Mouse (Mus musculus): ENCODE measurements at regions not wholly inside any gene's neighbourhood (a gene's known extent, or its start where the extent isn't known, plus 50 kb on each side); places are given as distances from the start of the nearest gene placed in this dataset.

DNA sequence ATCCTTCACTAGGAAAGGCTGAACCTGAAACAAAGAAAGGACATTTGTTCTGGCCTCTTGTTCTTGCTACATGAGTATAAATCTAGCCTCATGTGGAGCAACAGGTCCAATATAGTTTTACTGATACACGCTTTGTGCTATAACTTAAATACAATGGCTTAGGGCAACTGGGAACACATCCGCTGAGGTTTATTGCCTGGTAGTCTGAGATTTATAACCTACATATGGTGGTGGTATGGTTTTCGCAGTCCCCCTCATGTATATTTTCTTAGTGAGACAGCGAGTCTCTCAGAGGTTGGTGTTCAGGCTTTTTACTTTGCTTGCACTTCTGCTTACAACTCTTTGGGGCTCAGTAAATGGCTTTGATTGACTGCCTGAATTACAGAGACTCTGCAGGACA, 613.6 kb upstream of the Pkn2 start:
- in situ Hi-C loops (cut with MboI, MseI), result no loop called here

DNA sequence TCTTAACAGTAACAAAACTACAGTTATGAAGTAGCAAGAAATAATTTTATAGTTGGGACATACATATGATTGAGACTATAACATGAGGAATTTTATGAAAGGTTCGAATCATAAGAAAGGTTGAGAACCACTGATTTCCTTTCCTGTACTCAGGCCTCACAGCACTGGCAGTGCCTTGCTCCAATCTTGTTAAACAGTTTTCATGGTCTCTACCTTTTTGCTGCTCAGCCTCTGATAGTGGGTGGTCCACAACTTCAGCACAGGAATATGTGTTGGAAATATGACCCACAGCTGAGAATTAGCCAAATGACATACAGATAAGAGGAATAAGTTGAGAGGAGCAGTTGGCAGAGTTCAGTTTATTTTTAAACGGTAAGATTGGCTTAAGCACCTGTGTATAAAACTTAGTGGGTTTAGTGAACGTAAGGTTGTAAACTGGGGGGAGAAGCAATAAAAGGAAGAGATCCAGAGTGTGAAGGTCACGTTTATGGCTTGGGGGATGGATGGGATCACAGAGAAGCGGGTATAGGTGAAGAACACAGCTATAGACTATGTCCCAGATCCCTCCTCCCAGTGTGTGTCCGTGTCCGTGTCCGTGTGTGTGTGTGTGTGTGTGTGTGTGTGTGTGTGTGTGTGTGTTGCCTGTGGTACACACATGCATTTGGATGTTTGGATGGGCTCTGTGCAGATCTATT, 596.3 kb upstream of the Pkn2 start:
- in situ Hi-C loops (cut with MboI, MseI), result no loop called here

DNA sequence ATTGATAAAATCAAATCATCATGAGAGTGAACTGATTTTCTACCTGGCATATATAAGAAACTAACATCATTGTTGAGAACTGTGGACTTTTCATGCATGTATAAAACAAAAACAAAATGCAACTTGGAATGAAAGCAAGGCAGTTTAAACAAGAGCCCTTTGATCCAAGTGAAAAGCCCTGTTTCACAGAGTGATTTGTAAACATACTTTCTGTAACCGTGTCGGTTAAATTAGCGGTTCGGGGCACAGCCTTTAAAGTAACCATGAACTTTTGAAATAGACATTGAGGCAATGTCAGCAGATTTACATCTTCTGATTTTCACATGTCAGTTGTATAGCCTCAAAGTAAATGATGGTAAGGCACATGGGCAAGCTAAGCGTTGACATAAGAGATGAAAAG, 593.7 kb upstream of the Pkn2 start:
- in situ Hi-C loops (cut with MboI, MseI), result no loop called here

DNA sequence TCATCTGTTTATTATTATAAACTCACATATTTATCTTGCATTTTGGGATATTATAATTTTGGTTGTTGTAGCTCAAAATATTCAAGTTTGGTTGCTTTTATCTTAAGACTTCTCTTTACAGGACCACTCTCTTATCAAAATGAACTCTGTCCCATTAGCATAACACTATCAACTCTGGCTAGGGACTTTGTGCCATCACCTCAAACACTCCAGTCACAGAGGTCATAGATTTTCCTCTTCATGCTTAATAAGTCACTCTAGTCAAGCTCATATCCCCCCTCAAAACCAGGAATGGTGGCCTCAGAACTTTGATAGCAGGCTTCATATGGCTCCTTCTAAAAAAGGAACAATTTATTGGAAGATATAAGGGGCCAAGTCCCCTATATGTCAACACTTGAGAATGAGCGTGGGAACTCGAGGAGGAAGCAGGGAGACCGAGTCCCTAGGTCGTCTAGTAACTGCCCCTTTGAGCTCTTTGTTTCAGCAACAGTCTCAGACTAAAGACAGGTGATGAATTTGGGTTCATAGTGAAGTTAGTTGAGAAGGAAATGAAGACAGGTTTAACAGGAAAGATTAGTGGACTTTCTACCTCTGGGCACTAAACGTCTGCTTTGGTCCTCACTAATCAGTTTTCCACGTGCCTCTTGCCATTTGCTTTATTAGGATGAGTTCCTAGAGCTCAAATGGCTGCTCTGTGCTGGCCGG, 565.4 kb upstream of the Pkn2 start:
- in situ Hi-C loops (cut with MboI, MseI), result no loop called here

DNA sequence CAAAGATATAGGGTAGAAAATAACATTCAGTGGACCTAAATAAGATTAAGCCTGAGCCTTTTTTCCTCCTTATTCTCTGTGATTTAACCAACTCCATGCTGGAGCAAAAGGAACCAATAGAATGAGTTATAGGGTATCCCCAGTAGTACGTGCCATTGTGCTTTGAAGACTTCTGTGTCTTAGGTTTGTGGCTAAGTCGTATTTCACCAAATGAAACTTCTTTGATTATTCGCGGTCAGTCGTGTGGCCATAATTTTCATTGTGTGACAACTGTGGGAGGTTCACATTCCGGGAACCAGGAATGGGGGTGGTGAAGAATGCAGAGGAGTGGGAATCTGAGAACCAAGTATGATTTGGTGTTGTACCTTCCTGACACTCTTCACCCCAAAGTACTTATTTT, 535.6 kb upstream of the Pkn2 start:
- in situ Hi-C loops (cut with MboI, MseI), result no loop called here

DNA sequence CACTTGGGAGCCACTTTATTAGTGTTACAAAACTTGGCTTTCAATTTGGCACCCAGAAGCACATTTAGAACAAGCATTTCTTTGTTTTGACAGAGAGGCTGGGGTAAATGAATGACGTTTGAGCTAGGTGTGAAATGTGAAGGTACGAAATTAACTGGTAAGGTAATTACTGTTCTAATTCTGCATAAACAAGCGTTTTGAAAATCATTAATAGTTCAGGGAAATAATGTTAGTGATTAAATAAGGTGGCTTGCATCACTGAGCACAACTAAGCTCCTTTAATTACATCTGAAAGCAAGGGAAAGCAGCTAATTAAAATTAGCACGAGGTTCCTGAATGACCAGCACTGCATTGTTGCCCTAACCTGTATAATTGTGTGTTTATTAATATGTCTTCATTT, 529.9 kb upstream of the Pkn2 start:
- in situ Hi-C loops (cut with MboI, MseI), result no loop called here

DNA sequence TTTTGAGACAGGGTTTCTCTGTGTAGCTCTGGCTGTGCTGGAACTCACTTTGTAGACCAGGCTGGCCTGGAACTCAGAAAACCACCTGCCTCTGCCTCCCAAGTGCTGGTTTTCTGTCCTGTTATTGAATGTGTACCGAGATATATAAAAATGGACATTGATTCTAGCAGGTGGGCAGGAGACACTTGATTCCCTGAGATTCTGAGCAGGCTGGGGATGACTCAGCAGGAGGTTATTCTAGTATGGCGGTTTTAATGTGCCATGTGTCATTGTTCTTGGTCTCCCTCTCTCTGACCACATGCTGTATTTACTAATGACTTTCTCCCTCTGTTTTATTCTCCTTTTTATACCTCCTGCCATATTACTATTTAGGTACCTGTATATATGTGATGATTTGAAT, 517.2 kb upstream of the Pkn2 start:
- in situ Hi-C loops (cut with MboI, MseI), result no loop called here

DNA sequence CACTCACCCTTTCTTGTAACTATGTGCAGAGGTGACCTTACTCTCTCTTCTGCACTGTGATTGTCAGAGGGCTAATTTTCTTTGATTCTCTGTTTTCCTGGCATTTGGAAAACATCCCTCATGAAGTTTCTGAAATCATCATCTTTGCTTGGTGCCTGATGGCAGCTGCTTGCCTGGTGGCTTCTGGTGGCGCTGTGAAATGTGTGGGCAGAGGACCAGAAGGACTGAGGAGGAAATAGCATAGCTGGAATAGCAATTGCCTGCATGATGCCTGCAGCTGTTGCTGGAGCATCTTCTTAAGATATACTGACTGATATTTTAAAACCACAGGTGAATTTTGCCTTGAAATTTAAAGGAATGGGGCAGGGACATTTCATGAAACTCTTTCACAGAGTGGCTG, 502.6 kb upstream of the Pkn2 start:
- in situ Hi-C loops (cut with MboI, MseI), result no loop called here

DNA sequence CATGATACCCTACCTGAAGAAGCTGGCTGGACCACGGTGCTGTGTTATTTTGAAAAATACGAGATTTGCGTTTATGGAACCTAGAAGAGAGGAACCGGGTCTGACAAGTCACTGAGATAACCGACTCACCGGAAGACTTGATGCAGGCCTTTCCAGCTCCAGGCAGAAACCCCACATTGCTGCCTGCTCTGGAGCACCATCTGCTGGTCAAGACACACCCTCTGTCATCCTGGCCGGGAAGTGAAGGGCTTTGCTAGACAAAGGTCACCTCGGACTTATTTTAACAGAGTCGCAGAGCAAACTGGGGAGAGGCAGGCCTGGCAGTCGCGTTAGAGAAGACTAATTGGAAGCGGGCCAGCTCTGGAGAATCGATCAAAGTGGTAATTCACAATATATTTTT, 497.4 kb upstream of the Pkn2 start:
- in situ Hi-C loops (cut with MboI, MseI), result no loop called here

DNA sequence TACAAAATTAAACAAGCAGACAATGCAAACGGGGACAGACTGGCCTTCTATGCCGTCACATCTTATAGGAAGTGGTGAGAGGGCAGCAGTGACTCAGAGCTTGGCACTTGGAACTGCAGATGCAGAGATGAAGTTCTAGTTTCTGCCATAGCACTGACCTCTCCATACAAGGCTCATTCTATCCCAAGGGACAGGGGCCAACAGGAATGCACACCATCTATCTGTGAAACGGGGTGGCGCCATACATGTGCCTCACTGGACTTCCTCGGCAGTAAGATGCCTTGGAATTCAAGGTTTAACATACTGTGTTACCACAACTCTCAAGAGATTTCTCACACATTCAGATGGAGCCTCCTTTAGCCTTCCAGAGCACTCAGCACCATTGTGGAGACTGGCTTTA, 495.6 kb upstream of the Pkn2 start:
- in situ Hi-C loops (cut with MboI, MseI), result no loop called here

DNA sequence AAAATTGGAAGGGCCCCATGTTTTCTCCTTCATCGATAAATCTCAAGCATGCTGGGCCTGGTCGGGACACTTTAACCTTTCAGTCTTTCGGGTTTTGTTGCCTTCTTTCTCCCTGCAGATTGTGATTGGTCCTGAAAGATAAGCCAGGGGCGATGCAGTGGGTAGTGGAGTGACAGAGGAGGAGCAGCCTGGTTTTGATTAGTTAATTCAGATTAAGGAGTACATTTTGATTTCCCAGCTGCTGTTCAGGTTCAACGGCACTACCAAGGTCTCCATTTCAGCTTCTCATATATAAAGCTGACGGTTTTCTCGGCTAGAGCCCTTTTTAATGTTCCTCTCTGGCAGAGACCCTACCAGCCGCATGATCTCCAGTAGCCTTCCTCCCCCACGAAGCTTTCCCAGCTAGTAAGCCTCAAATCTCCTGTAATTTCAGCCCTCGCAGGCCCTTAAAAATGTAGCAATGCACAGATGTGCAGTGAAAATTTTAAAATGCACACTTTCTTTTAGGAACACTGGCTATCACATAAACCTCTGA, 493.8 kb upstream of the Pkn2 start:
- in situ Hi-C loops (cut with MboI, MseI), result no loop called here

DNA sequence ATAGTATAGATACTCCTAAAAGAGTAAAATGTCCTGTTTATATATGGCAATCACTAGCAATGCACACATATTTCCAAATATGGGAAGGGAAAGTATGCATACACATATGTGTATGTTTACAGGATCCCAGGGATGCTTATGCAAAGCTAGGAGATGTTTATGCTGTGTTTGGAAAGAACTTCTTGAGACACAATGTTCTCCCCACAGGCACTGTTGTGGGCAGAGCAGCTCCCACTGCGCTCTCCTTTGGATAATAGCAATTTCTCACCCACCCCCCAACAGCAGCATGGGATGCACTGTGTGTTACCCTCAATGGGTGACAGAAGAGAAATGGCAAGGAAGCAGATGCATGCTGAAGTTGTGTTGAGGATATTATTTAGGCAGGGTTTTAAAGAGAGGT, 491.7 kb upstream of the Pkn2 start:
- in situ Hi-C loops (cut with MboI, MseI), result no loop called here

DNA sequence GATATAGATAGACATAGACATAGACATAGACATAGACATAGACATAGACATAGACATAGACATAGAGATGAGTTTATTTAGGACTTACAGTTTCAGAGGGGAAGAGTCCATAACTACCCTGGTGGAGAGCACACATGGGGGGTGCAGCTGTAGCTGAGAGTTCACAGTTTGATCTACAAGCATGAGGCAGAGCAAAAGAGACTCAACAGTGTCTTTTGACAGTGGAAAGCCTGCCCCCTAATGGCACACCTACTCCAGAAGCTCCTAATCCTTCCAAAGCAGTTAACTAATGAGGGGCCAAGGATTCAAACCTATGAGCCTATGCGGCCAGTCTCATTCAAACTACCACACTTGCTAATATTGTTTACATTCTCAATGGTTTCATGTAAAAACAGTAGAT, 487.2 kb upstream of the Pkn2 start:
- in situ Hi-C loops (cut with MboI, MseI), result no loop called here

DNA sequence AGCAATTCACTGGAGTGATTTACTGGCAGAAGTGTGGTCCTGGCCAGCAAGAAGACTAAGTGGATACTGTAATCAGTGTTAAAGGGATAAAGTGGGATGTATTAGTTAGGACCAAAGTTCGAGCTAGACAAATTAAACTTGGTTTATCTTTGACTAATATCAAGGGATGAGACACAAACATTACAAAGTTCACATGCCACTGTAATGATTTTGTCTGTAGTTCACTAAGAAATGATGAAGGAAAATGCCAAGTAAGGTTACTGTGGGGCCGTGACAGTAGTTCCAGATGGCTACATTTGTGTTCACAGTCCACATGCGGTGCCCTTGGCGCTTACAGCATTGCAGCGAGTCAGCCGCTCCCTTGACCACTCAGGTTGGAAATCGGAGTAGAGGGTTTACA, 458.2 kb upstream of the Pkn2 start:
- in situ Hi-C loops (cut with MboI, MseI), result no loop called here

DNA sequence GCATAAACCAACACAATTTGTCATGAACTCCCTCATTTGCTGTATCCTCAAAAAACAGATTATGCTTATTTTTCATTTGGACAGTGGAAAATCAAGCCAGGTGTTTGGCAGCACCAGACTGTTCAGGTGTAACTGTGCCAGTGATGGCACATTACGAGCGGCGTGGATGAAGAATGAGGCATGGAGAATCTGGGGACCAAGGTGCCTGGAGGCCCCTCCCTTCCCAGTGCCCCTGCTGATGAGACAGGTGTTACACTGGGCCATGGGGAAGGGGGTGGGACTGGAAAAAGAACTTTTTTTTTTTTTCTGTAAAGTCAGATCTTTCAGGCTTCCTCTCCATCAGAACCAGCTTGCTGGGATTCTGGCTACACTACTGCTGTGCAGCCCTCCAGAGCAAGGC, 451.5 kb upstream of the Pkn2 start:
- in situ Hi-C loops (cut with MboI, MseI), result no loop called here

DNA sequence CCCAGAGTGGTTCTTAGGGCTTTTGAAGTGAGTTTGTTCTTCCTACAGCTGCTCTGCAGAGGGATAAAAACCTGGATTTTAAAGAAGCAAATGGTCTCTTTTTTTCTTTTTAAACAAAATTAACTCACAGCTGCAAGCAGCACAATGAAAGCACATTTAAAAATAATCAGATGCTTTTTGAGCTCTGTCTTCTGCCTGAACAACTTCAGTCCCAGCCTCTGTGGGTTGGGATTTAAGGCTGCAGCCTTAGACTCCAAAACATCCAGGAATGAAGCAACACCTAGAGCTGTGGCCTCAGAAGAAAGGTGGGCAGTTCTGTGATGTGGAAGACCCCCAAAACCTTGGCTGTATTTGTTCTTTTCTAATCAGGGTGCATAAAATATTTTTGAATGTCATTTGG, 446.7 kb upstream of the Pkn2 start:
- in situ Hi-C loops (cut with MboI, MseI), result no loop called here

DNA sequence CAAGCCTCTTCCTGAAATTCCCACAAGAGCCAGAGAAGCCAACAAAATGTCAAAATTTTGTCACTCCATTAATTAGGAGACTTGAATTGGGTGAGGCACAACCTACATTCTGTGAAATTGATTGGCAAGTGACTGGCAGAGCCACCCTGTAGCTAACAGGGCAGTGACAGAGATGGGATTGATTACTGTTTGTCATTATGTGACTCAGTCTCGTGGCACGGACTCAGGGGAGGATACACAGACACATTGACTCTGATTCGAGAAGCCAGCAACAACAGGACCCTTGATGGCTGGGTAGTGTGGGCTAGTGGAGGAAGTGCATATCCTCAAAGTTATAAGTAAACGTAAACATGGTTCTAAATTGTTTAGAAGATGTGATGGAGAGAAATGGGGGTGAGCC, 445.8 kb upstream of the Pkn2 start:
- in situ Hi-C loops (cut with MboI, MseI), result no loop called here

DNA sequence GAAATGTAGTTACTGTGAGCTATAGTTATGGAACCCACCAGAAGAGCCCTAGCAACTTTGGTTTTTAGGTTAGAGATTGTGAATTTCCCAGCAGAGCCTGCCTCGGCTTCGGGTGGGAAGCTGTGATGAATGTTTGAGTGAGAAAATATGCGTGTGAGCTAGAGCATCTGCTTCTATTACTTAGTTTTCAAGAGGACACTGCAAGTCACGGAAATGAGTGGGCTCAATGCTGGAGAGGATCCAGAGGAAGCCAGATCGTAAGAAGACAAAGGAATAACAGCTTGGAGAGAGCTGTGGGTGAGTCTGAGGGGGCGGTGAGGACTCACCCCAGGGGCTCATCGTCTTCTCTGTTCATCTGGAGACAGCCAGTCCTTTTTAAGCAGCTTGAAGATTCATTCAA, 434.7 kb upstream of the Pkn2 start:
- in situ Hi-C loops (cut with MboI, MseI), result no loop called here

DNA sequence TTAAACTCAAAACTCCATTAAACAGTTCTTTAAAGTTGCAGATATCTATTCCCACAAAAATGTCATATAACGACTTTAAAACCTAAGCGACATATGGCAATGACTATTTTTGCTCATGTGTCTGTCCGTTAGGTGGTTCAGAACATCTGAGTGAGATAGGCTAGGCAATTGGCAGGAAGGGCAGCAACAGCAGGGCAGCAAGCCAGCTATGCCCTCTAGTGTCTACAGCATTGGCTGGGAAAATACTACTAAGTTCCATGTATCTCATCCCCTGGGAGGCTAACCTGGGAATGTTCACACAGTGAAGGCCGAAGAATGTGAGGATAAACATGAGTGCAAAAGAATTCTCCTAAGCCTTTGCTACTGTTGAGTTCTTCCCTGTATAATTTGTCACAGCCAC, 410.0 kb upstream of the Pkn2 start:
- in situ Hi-C loops (cut with MboI, MseI), result no loop called here

DNA sequence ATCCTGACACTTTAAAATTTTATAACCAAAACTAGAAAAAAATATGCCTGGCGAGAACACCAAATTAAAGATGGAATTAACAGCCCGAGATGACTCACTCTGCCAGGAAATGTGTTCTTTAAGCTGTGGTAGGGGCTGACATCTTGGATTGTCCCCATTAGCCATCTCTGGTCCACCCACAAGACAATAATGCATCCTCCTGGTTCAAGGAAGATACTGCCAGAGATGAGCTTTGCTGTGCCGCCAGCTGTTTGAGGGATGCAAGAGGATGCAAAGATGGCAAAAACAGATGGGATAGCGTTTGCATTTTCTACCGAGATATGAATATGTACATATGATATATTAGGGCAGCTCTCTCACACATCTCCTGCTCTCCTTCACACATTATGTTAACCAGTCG, 382.3 kb upstream of the Pkn2 start:
- in situ Hi-C loops (cut with MboI, MseI), result no loop called here

DNA sequence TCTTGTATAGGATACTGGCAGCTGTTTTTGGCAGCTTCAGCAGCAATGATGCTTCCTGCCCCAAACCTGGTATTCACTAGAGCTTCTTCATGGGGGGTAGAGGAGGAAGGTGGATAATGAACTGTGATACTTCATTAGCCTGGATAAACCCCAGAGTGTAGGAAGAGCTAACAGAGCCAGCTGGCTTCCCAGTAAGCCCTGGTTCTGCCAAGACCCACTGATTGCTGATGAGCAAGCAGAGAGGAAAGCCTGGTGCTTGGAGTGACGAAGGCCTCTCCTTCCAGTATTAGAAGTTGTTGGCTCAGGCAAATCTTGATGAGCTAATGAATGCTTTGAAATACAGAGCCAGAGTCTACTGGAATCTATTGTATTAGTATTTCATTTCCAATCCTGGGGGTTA, 370.8 kb upstream of the Pkn2 start:
- in situ Hi-C loops (cut with MboI, MseI), result no loop called here

DNA sequence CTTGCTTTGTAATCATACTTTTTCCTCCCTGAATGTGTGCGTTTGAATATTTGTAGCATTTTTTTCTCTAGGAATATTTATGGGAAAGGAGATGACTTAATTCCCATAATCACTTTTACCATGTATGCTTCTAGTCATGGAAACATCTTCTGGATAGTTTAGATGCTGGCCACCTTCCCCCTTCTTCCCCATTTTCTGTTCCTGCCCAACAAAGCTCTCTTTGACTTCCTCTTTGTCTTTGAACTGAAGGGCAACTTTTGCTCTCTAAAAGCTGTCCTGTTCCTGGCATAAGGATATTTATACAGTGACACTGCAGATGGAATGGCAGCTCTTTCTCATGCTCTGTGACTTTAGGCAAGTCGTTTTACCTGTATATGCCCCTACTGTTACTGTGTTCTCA, 370.2 kb upstream of the Pkn2 start:
- in situ Hi-C loops (cut with MboI, MseI), result no loop called here

DNA sequence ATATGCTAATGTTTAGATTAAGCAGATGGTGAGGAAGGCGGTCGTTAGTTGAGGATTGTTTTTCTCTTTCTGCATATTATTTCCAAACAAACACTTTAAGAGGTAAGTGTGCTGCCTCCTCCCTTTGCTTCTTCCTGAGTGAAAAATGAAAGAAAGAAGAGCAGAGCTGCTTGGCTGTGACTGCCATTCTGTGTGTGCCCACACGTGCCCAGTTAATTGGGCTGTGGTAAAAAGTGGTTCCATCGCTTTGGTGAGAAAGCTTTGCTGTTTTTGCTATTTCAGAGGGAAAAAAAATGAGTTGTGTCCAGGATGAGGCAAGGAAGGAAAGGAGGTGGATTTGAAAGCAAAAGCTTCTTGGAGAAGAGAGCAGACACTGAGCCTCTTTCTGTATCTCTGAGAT, 360.9 kb upstream of the Pkn2 start:
- in situ Hi-C loops (cut with MboI, MseI), result no loop called here

Measured in T-helper 17 cell (primary cell).